Mouse (Mus musculus): ENCODE measurements around the gene Abcg2.

Gene Abcg2

GRCm38 (mm10) chr6:58633731-58634130 is 49.4 kb downstream of the Abcg2 start:
- DNase-seq (ENCODE audit: extremely low spot score, low spot score), result no peak

GRCm38 (mm10) chr6:58638566-58638965 is 54.2 kb downstream of the Abcg2 start:
- DNase-seq (ENCODE audit: extremely low spot score, low spot score), result no peak

- no peak for DNase-seq (ENCODE audit: extremely low spot score, low spot score)
Observed at GRCm38 (mm10) chr6:58639391-58639790, 55.1 kb downstream of the Abcg2 start.

- peak; percentile 82 for DNase-seq (ENCODE audit: extremely low spot score, low spot score)
Observed at GRCm38 (mm10) chr6:58640333-58641018, 56.2 kb downstream of the Abcg2 start.

GRCm38 (mm10) chr6:58641056-58641799 is 56.9 kb downstream of the Abcg2 start:
- no peak for DNase-seq (ENCODE audit: extremely low spot score, low spot score)

GRCm38 (mm10) chr6:58642191-58642590 is 57.9 kb downstream of the Abcg2 start:
- DNase-seq (ENCODE audit: extremely low spot score, low spot score), result no peak

GRCm38 (mm10) chr6:58644586-58644985 is 60.3 kb downstream of the Abcg2 start:
- no peak for DNase-seq (ENCODE audit: extremely low spot score, low spot score)

- no peak for DNase-seq (ENCODE audit: extremely low spot score, low spot score)
Observed at GRCm38 (mm10) chr6:58648100-58648749, 63.9 kb downstream of the Abcg2 start.

GRCm38 (mm10) chr6:58650136-58650535 is 65.8 kb downstream of the Abcg2 start:
- no peak for DNase-seq (ENCODE audit: extremely low spot score, low spot score)

- no peak for DNase-seq (ENCODE audit: extremely low spot score, low spot score)
Observed at GRCm38 (mm10) chr6:58651038-58651437, 66.7 kb downstream of the Abcg2 start.

- DNase-seq (ENCODE audit: extremely low spot score, low spot score), result no peak
Observed at GRCm38 (mm10) chr6:58660951-58661575, 76.7 kb downstream of the Abcg2 start.

- DNase-seq (ENCODE audit: extremely low spot score, low spot score), result no peak
Observed at GRCm38 (mm10) chr6:58677802-58678201, 93.5 kb downstream of the Abcg2 start.

- no peak for DNase-seq (ENCODE audit: extremely low spot score, low spot score)
Observed at GRCm38 (mm10) chr6:58678530-58678929, 94.2 kb downstream of the Abcg2 start.

- no peak for DNase-seq (ENCODE audit: extremely low spot score, low spot score)
Observed at GRCm38 (mm10) chr6:58691584-58691983, 107.3 kb downstream of the Abcg2 start.

GRCm38 (mm10) chr6:58694257-58694656 is 109.9 kb downstream of the Abcg2 start:
- DNase-seq (ENCODE audit: extremely low spot score, low spot score), result no peak

- no peak for DNase-seq (ENCODE audit: extremely low spot score, low spot score)
Observed at GRCm38 (mm10) chr6:58694765-58695164, 110.4 kb downstream of the Abcg2 start.

GRCm38 (mm10) chr6:58710369-58710768 is 126.0 kb downstream of the Abcg2 start:
- no peak for DNase-seq (ENCODE audit: extremely low spot score, low spot score)

- no peak for DNase-seq (ENCODE audit: extremely low spot score, low spot score)
Observed at GRCm38 (mm10) chr6:58711909-58712308, 127.6 kb downstream of the Abcg2 start.

- DNase-seq (ENCODE audit: extremely low spot score, low spot score), result no peak
Observed at GRCm38 (mm10) chr6:58733851-58734250, 149.5 kb downstream of the Abcg2 start.

- no peak for DNase-seq (ENCODE audit: extremely low spot score, low spot score)
Observed at GRCm38 (mm10) chr6:58735090-58735489, 150.8 kb downstream of the Abcg2 start.
